ENCODE assay signal across 14 mouse cellular contexts in the genomic region with DNA sequence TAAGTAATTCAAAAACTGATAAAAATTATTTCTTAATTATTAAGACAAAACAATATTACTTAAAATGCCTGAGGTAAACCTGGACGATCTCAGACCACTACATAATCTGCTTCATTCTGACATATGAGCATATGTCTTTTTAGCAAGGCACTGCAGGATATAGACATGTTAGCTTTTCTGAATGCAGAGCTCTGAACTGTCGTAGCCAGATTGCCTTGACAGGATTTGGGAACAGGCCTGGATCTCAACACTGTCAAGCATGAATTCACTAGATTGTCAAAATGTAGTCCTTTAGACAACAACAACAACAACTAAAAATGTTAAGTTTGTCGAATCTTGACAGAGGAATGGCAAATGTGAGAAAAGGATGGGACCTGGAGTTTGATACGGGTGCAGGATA.
A peak's percentile ranks its signal among the peaks of the same experiment; 100 is the strongest.
DNase-seq lines count a peak whose midpoint lies in the region; ATAC-seq and TF ChIP-seq lines count a peak whose summit lies in the region.
"Had no signal": no experiment of that assay in that cellular context is flagged by ENCODE, and none has a peak within 500 bp of the region (broad histone marks: within the 10 kb centered on the region; RNA-seq: fewer than 3 reads in every experiment).

No protein-coding gene starts in this region.

- no peaks in the 10 kb centered on the region for H3K4me1 ChIP-seq in forebrain, embryonic 15.5 days
- no peaks in the 10 kb centered on the region for H3K4me1 ChIP-seq in forebrain, embryonic 11.5 days (replicated peaks; ENCODE audit: control insufficient read depth, insufficient read depth, low read length)
- no peaks in the 10 kb centered on the region for H3K4me1 ChIP-seq in forebrain, postnatal 0 days (ENCODE audit: insufficient read depth)
- H3K4me1 ChIP-seq in forebrain, embryonic 13.5 days, result no peaks in the 10 kb centered on the region
- H3K4me1 ChIP-seq: embryonic facial prominence, embryonic 10.5 days; embryonic facial prominence, embryonic 12.5 days had no signal

- H3K4me2 ChIP-seq in forebrain, embryonic 15.5 days (replicated peaks), result no peak overlapping the region
- no peak overlapping the region for H3K4me2 ChIP-seq in forebrain, embryonic 11.5 days (ENCODE audit: low read depth, low read length, severe bottlenecking)
- no peak overlapping the region for H3K4me2 ChIP-seq in forebrain, postnatal 0 days (ENCODE audit: low read depth)
- H3K4me2 ChIP-seq in forebrain, embryonic 13.5 days, result no peak overlapping the region
- H3K4me2 ChIP-seq: embryonic facial prominence, embryonic 12.5 days had no signal

- ATAC-seq in forebrain, embryonic 15.5 days (replicated peaks), result 0 out of 2 replicates have a peak, but pooled peaks have one; percentile 46
- ATAC-seq in forebrain, embryonic 11.5 days (replicated peaks; ENCODE audit: low FRiP score), result no peak
- ATAC-seq in forebrain, postnatal 0 days, result peak; percentile 81
- ATAC-seq in forebrain, embryonic 13.5 days, result no peak
- no peak for ATAC-seq in monocyte, adult 5-6 weeks (replicated peaks; ENCODE audit: insufficient number of reproducible peaks, low FRiP score, low TSS enrichment, poor library complexity, severe bottlenecking)

- no peak overlapping the region for H3K9ac ChIP-seq in forebrain, embryonic 15.5 days (replicated peaks)
- no peak overlapping the region for H3K9ac ChIP-seq in forebrain, embryonic 11.5 days (ENCODE audit: low read length)
- no peak overlapping the region for H3K9ac ChIP-seq in forebrain, postnatal 0 days
- no peak overlapping the region for H3K9ac ChIP-seq in forebrain, embryonic 13.5 days
- H3K9ac ChIP-seq: embryonic facial prominence, embryonic 12.5 days had no signal

- H3K27me3 ChIP-seq in forebrain, embryonic 15.5 days, result no peaks in the 10 kb centered on the region
- H3K27me3 ChIP-seq in forebrain, embryonic 11.5 days (ENCODE audit: control insufficient read depth, insufficient read depth, low read length), result no peaks in the 10 kb centered on the region
- no peaks in the 10 kb centered on the region for H3K27me3 ChIP-seq in forebrain, postnatal 0 days (ENCODE audit: insufficient read depth, low read length)
- H3K27me3 ChIP-seq in forebrain, embryonic 13.5 days, result no peaks in the 10 kb centered on the region
- H3K27me3 ChIP-seq: embryonic facial prominence, embryonic 12.5 days had no signal

- 65% methylated on average over 4 of the region's 4 CpGs for WGBS in forebrain, embryonic 15.5 days
- 87% methylated on average over 4 of the region's 4 CpGs for WGBS in forebrain, embryonic 11.5 days
- WGBS in forebrain, postnatal 0 days, result 60% methylated on average over 4 of the region's 4 CpGs
- WGBS in forebrain, embryonic 13.5 days, result 88% methylated on average over 4 of the region's 4 CpGs

- TF ChIP-seq CTCF in forebrain, postnatal 0 days (IDR thresholded peaks at IDR 0.05; ENCODE audit: low read depth), result no peak

- no peaks in the 10 kb centered on the region for H3K9me3 ChIP-seq in forebrain, embryonic 15.5 days
- no peaks in the 10 kb centered on the region for H3K9me3 ChIP-seq in forebrain, embryonic 11.5 days (ENCODE audit: control insufficient read depth, low read length)
- H3K9me3 ChIP-seq in forebrain, postnatal 0 days (ENCODE audit: low read length), result no peaks in the 10 kb centered on the region
- no peaks in the 10 kb centered on the region for H3K9me3 ChIP-seq in forebrain, embryonic 13.5 days (replicated peaks)
- H3K9me3 ChIP-seq: embryonic facial prominence, embryonic 10.5 days; embryonic facial prominence, embryonic 12.5 days had no signal

- no peak for DNase-seq in forebrain, embryonic 11.5 days (ENCODE audit: low spot score)
- DNase-seq in forebrain, postnatal 0 days, result peak; percentile 38
- DNase-seq: adrenal gland, adult 2 months; adrenal gland, postnatal 10 days; adrenal gland, postnatal 25 days; cerebellum, adult 11-12 months; cerebellum, adult 2 months; cerebellum, adult 9-10 months; cerebellum, postnatal 25 days had no signal

- H3K27ac ChIP-seq in forebrain, embryonic 15.5 days (replicated peaks), result no peak overlapping the region
- no peak overlapping the region for H3K27ac ChIP-seq in forebrain, embryonic 11.5 days (ENCODE audit: low read depth, low read length)
- no peak overlapping the region for H3K27ac ChIP-seq in forebrain, postnatal 0 days (ENCODE audit: low read depth, low read length)
- no peak overlapping the region for H3K27ac ChIP-seq in forebrain, embryonic 13.5 days
- H3K27ac ChIP-seq: embryonic facial prominence, embryonic 10.5 days; embryonic facial prominence, embryonic 12.5 days had no signal

- H3K36me3 ChIP-seq in forebrain, embryonic 15.5 days, result no peaks in the 10 kb centered on the region
- H3K36me3 ChIP-seq in forebrain, embryonic 11.5 days (ENCODE audit: control insufficient read depth, insufficient read depth, low read length), result no peaks in the 10 kb centered on the region
- no peaks in the 10 kb centered on the region for H3K36me3 ChIP-seq in forebrain, postnatal 0 days (ENCODE audit: insufficient read depth)
- H3K36me3 ChIP-seq in forebrain, embryonic 13.5 days (ENCODE audit: poor library complexity, severe bottlenecking), result no peaks in the 10 kb centered on the region
- H3K36me3 ChIP-seq: embryonic facial prominence, embryonic 10.5 days; embryonic facial prominence, embryonic 12.5 days had no signal

- H3K4me3 ChIP-seq in forebrain, embryonic 15.5 days, result no peak overlapping the region
- H3K4me3 ChIP-seq in forebrain, embryonic 11.5 days (ENCODE audit: low read depth, low read length), result no peak overlapping the region
- no peak overlapping the region for H3K4me3 ChIP-seq in forebrain, postnatal 0 days (ENCODE audit: low read depth, low read length)
- no peak overlapping the region for H3K4me3 ChIP-seq in forebrain, embryonic 13.5 days
- H3K4me3 ChIP-seq: embryonic facial prominence, embryonic 10.5 days; embryonic facial prominence, embryonic 12.5 days had no signal

Comparison
In these comparisons a context has a peak if more than half of its experiments do, and no peak if none do; other contexts are left out.
1. ATAC-seq: peak in forebrain, embryonic 15.5 days (single experiment) and forebrain, postnatal 0 days (single experiment); none in forebrain, embryonic 11.5 days (single experiment), forebrain, embryonic 13.5 days (single experiment) and monocyte, adult 5-6 weeks (single experiment).